Mouse (Mus musculus) kidney, postnatal 10 days (tissue): ENCODE results near the gene Rbfox1.

Experiments
- DNase-seq: peaks from one replicate; pipeline ENCODE4 v3.0.0; 2021; ENCODE audit warnings: mixed read lengths

Rbfox1 gene

DNA sequence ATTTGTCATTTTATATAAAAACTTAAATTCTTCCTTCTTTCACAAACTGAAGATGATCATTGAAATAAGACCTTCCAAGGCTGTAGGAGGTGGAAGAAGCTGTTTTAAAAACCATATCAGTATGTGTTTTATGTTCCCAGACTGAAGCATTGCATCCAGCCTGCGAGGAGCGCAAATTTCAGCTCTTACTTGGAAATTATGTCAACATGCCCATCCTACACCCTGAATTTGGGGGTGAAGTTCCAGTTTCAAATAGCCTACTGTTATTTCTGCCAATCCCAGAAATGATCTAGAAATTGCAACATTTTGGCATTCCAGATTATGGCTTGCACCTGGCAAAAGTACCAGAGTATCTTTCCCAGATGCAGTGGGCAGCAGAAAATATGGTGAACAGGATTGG, 1290.8 kb downstream of the Rbfox1 start:
- no peak for DNase-seq

GRCm38 (mm10) chr16:7187788-7188187, 1302.6 kb downstream of the Rbfox1 start:
- DNase-seq: peak; percentile 17

DNA sequence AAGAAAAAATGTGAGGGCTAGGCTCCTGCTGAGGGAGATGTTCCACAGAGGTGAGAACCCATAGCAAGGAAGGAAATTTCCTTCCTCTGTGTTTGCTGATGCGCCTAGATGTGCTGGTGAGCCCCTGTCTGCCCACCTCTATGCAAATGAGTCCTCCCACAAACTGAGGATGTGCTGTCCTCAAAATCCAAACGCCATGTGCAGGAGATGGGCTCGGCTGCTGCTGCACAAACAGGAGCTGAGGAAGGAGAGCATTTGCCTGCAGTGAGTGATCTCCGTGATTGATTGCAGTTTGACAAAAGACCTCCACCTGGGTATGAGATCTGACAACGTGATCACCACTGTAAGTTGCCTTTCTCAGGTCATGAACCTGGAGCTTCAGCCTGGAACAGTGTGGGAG, 1308.4 kb downstream of the Rbfox1 start:
- DNase-seq: no peak

GRCm38 (mm10) chr16:7197953-7198352, 1312.8 kb downstream of the Rbfox1 start:
- no peak for DNase-seq

- DNase-seq: no peak
Measured at GRCm38 (mm10) chr16:7200239-7200638, 1315.1 kb downstream of the Rbfox1 start.

GRCm38 (mm10) chr16:7201816-7202215, 1316.7 kb downstream of the Rbfox1 start:
- DNase-seq: peak; percentile 36

GRCm38 (mm10) chr16:7206116-7206900, 1321.2 kb downstream of the Rbfox1 start:
- peak; percentile 9 for DNase-seq

GRCm38 (mm10) chr16:7207599-7207998, 1322.4 kb downstream of the Rbfox1 start:
- DNase-seq: no peak

DNA sequence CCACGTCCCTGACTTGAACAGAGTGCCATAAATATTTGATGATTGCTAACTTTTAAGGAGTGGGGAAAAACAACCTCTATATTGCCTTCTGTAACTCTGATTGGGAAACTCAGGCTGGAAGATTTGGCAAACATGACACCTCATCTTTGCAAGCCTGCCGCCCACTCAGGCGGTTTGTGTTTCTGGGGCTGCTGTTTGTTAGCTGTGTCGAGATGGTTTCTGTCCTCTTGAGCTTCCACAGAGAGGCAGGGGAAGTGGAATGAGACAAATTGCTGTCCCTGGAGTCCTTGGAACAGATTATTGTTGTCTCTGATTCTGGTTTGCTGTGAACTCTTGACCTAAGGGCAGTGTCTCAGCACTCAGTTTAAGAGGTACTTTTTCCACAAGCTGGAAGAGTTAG, 1327.6 kb downstream of the Rbfox1 start:
- no peak for DNase-seq

- DNase-seq: no peak
Measured at GRCm38 (mm10) chr16:7223265-7223664, 1338.1 kb downstream of the Rbfox1 start.

DNA sequence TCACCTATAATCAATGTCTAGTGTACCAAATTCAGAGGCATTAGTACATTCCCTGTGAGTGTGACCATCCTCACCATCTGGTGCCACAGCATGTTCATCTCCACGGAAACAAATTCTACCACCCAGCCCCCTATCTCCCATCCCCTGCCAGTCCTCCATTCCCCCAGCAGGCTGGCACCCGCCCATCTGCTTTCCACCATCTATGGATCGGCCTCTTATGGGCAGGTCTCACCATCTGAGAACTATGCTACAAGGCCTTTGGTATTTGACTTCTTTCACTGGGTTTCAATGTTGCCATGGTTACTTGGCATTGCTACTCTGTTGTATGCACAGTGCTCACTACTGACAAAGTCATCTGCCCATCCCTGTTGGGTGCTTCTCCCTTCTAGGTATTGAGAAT, 1340.8 kb downstream of the Rbfox1 start:
- DNase-seq: no peak

GRCm38 (mm10) chr16:7228246-7228645, 1343.1 kb downstream of the Rbfox1 start:
- DNase-seq: no peak

GRCm38 (mm10) chr16:7229232-7229631, 1344.1 kb downstream of the Rbfox1 start:
- DNase-seq: no peak

DNA sequence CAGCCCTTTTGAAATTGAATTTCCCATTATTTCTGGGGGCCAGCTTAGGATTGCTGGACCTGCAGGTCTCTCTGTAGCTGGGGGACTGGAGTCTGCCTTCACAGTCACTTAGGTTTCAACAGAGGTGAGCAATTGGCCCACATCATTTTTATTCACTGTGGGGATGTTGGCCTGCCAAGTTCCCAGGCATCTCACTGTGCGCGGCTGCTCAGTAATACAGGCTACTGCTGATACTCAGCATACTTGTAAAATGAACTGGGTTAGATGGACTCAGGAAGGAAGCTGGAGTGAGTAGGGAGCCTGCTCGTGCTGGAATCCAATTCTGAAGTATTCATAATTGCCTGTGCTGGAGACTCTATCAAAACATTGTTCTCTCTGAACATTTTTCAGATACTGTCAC, 1356.5 kb downstream of the Rbfox1 start:
- no peak for DNase-seq

GRCm38 (mm10) chr16:7242501-7242900, 1357.3 kb downstream of the Rbfox1 start:
- DNase-seq: no peak

DNA sequence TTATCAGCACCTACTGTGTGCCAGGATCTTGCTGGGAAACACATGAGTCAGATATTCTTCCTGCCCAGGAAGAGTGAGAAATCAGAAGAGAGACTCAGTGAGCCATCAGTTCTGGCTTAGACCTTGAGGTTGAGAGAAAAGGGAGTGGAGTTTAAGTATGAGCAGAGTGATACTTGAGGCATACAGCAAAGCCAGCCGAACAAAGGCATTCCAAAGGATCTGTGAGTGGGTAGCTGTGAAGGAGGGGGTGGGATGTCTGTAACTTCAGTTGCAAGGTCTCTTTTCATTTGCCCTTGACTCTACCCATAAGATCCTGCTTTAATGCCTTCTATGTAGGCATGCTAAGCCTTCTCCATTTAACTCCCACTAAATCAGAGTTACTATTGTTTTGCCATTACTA, 1359.2 kb downstream of the Rbfox1 start:
- no peak for DNase-seq

- DNase-seq: no peak
Measured at GRCm38 (mm10) chr16:7251696-7252095, 1366.5 kb downstream of the Rbfox1 start.

DNA sequence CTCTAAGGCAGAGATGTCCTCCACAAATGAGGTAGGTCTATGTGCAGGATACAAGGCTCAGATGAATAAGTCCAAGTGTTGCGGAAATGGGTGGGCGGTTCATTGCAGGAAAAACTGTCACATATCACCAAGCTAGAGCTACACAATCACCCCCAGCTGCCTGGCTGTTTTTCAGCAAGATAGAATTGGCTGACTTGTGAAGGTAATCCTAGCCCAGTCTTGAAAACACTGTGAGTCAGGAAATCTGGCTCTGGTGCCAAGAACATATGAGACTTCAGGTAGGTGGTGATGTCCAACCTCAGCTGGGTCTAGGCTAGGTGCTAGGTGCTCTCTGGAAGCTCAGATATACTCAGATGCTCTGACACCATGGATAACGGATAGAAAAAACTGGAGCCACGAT, 1372.2 kb downstream of the Rbfox1 start:
- no peak for DNase-seq

- DNase-seq: no peak
Measured at GRCm38 (mm10) chr16:7263261-7263660, 1378.1 kb downstream of the Rbfox1 start.

DNA sequence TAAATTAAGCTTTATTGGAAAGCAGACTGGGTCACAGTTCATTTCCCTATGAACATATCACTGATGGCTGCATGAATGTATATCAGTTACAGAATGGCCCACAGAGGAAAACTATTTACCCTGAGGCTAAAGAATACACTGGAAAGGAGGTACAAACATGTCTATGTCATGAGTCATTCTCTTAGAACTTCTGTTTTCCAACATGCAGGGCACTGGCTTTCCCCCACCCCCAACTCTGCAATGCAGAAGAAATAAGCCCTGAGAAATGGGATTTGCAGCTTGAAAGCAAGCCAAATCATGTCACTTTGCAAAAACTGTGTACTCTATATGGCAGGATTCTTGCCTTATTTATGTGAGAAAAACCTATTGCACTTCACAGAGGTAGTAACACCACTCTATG, 1380.6 kb downstream of the Rbfox1 start:
- no peak for DNase-seq

DNA sequence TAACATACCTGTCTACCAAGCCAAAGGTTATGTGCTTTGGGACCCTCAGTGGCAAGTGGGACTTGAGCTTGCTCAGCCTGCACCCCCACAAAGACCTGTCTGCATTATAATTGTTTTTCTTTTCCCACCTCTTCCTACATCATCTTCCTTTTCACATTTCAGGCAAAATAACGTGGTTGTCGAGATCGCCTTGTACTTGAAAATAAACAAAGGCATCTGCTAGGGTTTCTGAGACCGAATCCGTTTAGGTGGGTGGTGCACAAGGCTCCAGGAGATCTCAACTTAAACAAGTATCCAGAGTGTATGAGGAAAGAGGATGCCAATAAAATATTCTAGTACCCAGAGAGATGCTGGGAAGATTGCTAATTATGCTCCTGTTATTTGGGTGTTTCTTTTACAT, 1390.3 kb downstream of the Rbfox1 start:
- no peak for DNase-seq

DNA sequence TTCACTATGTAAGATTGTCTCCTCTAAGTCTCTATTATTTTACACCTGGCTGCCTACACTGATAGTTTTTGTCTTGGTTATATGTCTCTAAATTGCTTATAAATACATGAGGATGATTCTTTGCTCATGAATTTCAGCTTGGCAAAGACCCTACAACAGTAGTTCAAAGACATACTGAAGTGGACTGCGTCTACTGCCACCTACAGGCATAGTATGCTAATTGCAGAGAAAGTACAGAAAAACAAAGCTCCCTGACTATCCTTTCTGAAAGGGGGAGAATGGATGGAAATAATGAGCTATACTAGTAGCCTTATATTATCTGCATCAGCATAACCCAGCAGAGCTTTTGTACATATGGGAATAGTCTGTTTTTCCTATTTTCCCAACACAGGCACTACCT, 1390.7 kb downstream of the Rbfox1 start:
- DNase-seq: no peak

GRCm38 (mm10) chr16:7279544-7279943, 1394.4 kb downstream of the Rbfox1 start:
- no peak for DNase-seq

DNA sequence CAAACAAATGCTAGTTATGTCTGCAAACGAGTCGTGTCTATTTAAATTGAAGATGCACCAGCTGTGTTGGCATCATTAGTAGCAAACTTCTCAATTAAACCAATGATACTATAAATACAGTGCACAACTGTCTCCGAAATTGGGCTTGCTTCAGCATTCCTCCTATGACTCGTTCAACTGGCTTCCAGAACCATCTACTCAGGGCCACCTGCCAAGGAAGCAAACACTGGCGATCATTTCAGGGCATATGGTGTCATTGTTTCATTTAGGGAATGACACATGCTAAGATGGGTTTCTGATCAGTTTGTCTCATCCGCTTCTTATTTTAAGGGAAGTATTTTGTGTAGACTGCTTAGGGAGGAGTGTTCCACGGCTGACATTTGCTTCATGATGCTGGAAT, 1397.1 kb downstream of the Rbfox1 start:
- no peak for DNase-seq
